Mouse (Mus musculus) adipose tissue, adult 10 weeks (tissue): ENCODE results near the gene Ensa. TPM values are rescaled to one million over a fixed set of nuclear protein-coding genes. Genes with fewer than 3 reads are reported as not detected.

Experiments used
- polyA plus RNA-seq: library from polyadenylated mRNA; stranded (reverse); fragments of 350-450 nt; fragmentation: Illumina TruSeq; extraction: RNeasy Lipid Tissue Mini Kit (QIAGEN cat#74804); gene quantifications from one replicate; pipeline ENCODE4 v1.2.3, GENCODE M21; 2014; ENCODE audit warnings: low read depth, low replicate concordance

The Ensa gene
- polyA plus RNA-seq, result 86.7 TPM

GRCm38 (mm10) chr3:95624628-95625503, at the start of gene Ensa:
Ensa (plus strand) TSS chr3:95624993.

GRCm38 (mm10) chr3:95588604-95589086, 36.1 kb upstream of the Ensa start, which contains the start of gene Golph3l:
Golph3l (plus strand) TSS chr3:95588934.

GRCm38 (mm10) chr3:95658236-95658867, 33.6 kb downstream of the Ensa start, which contains the start of gene Mcl1:
Mcl1 (plus strand) TSS chr3:95658788.

Other genes with a start within 250 kb of the Ensa start
- gene 4930558C23Rik, start 222.2 kb upstream of the Ensa start, polyA plus RNA-seq, result 2.8 TPM
- 32.5 TPM for gene Arnt, start 190.6 kb upstream of the Ensa start, polyA plus RNA-seq
- 25.0 TPM for gene Ctsk, start 125.7 kb upstream of the Ensa start, polyA plus RNA-seq
- gene Ctss, start 98.2 kb upstream of the Ensa start, polyA plus RNA-seq, result 92.8 TPM
- gene Hormad1, start 65.3 kb upstream of the Ensa start, polyA plus RNA-seq, result 2.4 TPM
- gene Golph3l, start 36.1 kb upstream of the Ensa start, polyA plus RNA-seq, result 35.2 TPM
- gene Mcl1, start 33.8 kb downstream of the Ensa start, polyA plus RNA-seq, result 80.7 TPM
- gene Adamtsl4, start 62.9 kb downstream of the Ensa start, polyA plus RNA-seq, result 16.6 TPM
- 174 TPM for gene Ecm1, start 114.6 kb downstream of the Ensa start, polyA plus RNA-seq
- gene Tars2, start 135.2 kb downstream of the Ensa start, polyA plus RNA-seq, result 24.0 TPM
- gene Rprd2, start 193.9 kb downstream of the Ensa start, polyA plus RNA-seq, result 14.7 TPM
- gene Prpf3, start 230.9 kb downstream of the Ensa start, polyA plus RNA-seq, result 21.5 TPM
- gene Mrps21, start 246.5 kb downstream of the Ensa start, polyA plus RNA-seq, result 187 TPM